Mouse (Mus musculus): ENCODE results near the gene 5031439G07Rik.

5031439G07Rik gene

DNA sequence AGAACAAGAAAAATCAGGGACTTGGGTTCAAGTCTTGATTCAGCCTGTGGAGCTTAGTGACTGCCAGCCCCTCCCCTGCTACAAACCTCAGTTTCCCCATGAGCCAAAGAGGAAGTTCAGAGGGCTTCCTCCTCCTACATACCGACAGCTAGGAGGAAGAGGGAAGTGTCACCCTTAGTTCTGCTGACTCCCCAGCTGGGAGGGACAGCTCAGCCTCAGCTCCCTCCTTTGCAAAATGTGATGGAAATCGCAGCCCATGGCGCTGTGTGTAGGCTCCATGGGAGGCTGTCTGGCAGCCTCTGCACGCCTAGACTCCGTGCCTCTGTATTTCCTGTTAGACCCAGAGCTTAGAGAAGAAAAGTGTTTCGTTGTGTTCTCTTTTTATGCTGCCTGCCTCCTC is 6.1 kb upstream of the 5031439G07Rik start:
- no peak for DNase-seq

DNA sequence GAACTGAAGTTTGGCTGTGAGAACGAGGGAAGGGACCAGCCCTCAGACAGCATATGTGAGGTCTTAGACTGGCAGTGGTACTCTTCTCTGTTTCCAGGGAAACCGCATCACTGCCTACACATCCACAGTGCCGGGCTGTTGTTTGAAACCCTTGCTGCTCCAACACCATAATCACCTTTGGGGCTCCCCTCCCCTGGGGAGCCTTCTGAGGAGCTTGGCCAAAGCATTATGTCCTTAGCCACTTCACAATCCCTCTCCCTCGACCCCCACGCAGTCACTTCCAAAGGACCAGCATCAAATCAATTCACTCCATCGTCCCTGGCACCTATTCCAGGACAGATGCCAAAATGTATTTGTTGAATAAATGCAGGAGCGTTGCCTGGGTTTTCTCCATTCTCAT is 1.4 kb upstream of the 5031439G07Rik start:
- no peak for DNase-seq

DNA sequence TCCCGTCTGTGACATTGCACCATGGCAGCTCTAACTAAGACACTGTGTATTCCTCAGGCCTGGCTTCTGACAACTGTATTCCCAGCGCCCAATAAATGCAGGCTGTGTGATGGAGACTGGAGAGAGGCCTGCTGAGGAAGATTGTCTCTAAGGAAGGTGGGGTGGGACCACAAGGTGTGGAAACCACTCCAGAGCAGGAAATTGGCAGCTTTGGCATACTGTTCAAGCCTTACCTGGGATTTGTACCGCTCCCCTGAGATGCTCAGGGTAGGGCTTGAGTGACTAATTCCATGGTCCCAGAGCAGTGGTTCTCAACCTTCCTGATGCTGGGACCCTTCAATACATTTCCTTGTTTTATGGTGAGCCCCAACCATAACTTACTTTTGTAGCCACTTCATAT is 747 bp upstream of the 5031439G07Rik start:
- DNase-seq, result no peak

DNA sequence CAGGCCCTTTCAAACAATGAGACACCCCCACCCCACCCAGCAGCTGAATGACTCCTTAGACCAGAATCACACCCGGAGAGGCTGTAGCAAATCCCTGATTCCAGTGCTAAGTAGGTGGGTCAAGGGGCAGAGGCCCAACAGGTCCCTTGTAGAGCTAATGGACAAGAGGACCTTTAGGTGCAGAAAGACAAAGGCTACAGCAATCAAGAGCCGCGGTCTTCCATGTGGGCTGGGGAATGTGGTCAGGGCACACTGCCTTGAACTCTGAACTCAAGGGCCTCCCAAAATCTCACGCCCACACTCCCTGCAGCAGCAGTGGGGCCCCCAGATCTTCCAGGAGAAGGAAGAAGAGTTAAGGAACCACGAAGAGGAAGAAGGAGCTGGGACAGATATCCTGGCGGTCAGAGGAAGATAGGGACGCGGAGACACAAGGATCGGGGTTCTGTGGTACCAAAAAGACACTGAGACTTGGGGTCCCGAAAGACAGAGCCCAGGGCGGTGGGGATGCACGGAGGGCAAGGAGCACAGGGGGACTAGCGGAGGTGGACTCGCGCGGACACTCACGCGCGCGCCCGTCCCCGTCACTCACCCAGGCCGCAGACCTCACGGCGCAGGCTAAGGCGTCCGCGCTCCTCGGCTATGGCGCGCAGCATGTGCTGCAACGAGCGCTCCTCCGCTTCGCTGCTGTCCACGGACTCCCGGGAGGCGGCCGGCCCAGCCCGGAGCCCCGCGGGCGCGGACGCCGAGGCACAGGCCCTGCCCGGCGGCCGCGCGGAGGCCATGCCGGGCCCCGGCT is 1.1 kb downstream of the 5031439G07Rik start:
- peak; percentile 45 to 49 for DNase-seq

DNA sequence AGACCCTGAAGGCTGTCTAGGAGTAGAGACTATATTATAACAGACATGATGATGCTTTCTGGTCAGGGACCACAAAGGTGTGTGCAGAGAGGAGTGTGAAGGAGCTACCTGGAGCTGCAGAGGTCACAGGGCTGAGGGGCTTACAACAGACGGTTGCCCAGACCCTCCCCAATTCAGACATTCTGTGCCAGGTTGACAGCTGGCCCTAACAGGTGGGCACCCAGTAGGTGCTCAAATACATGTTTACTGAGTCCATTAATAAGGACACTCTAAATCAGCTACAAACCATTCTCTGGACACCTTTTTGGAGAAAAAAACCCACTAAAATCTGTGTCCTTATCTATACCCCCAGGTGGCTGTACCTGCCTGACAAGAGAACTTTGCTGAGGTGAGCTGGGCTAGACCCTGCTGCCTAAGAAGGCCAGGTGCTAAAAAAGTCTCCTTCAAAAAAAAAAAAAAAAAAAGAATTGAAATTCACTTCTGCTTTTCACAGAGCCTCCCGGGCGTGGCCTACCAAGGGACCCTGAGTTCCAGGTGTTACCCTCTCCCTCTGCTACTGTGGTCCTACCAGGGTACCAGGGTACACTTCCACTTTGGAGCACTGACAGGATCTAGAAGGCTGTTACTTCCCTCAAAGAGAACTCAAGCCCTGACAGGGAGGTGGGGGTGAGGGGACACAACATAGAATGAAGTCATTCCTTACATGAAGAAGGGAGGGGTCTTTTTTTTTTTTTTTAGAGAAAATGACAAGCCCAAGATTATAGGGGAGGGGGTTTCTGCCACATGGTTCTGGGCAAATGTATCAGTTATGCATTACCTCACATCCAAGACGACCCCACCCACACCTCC is 2.0 kb downstream of the 5031439G07Rik start:
- DNase-seq, result no peak

DNA sequence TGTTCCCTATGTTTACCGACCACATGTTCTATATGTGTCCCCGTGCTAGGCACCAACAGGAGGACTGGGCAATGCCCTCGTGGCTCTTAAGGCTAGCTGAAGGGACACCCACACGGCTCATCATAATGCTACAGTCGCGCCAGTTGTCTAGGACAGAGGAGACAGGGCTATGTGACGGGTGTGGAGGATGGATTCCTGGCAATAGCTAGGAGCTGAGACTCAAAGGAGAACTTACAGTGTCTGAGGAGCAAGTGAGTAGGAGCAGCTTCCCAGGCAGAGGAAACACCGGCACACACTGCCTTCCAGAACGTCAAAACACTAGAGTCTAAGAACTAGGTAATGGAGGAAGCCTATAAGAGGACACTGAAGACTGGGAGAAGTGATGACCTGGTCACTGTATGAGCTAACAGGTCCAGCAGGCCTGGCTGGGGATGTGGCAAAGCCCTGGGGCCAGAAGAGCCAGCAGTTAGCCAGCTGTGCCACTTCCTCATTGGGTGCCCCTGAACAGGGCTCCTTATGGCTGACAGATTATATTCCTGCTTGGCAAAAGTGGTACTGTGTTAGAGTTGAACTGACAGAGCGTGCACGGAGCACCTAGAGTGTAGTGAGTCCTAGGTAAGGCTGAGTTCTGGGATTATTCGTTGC is 2.7 kb downstream of the 5031439G07Rik start:
- DNase-seq, result no peak

DNA sequence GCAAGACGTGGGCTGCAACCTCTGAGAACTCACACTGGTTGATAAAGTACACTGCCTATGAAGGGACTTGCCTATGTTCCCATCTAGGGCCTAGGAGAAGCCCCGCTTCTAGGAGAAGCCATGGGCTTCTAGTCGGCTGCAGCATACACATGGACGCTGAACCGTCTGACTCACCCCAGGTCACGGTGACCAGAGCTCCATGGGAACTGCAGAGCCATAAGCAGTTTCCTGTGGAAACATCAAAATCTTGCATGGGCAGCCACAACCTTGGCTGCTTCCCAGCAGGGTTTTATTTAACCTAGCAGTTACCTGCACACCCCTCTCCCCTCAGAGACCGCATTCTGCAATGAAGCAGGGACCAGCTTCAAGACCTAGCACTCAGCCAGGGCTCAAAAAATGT is 4.6 kb downstream of the 5031439G07Rik start:
- DNase-seq, result no peak

DNA sequence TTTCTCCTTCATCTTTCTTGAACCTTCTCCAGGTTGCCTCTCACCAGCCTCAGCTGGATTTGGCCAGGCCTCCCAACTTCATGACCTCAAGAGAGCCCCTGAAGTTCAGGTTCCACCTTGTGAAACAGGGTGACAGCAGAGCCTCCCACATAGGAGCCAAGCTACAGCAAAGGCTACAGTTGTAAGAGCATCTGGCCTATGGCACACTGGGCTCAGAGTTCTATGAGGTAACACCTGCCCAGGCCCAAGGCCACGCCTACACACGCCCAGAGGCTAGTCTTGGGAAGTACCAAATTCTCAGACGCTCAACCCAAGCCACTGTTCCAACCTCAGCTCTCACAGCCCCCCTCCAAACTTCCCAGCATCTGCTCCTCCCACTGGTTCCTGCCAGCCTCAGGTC is 5.5 kb downstream of the 5031439G07Rik start:
- DNase-seq, result no peak

DNA sequence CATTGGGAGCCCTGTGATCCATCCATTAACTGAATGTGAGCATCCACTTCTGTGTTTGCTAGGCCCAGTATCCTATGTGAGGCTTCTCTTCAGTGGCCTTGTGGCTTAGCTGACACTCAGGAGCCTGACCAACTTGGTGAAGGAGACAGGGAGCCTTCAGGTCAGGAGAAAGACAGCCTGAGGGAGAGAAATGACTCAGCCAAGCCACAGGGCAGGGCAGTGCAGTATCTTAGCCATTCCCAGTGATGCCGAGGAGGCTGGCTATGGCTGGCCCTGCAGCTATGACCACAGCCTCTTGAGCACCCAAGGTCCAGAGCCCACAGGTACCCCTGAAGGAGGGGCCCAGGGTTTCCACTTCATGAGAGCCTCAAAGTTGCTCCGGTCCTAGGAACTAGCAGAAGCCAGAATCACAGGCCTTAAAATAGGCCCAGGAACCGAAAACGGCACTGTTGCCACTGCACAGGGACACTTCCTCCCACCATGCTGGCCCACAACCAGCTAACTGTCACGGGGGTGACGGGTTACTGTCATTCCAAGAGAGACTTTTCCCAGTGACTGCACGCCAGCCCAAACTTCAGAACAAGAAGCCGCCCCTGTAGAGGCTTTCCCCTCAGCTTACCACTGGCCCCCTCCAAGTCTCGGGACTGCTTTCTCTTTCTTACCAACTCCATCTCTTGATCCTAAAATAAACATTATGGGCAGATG is 6.6 kb downstream of the 5031439G07Rik start:
- peak; percentile 18 to 29 for DNase-seq

DNA sequence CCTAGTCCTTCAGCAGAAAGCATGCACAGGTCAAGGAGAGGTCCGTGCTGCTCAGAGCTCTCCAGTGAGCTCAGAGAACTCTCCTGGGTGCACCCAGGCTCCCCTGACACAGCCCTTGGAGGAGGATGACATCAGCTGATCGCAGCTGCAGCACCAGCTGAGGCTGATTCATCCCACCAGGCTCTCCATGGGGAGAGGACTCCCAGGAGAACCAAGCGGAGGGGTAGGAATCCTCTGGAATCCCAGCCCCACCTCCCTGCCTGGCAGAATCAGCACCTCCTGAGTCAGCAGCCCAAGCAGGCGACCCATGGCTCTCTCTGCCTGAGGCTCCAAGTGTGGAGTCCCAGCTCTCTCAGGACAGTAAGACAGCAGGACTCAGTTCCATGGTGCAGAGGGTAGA is 12.6 kb downstream of the 5031439G07Rik start:
- peak in 1 of 2 experiments; percentile 23 for DNase-seq

DNA sequence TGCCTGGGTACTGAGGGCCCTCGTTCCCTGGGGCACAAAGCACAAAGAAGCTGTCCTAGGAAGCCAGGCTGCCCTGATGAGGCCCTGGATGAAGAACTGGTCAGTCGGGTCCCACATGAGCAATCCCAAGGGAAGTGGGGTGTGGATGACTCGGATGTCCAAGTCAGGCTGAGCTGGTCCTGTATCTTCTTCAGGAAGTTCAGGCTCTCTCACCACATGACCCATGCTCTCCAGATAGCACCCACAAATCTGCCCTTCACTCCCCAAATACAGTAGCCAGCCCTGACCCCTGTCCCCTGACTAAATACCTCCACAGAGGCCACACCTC is 14.8 kb downstream of the 5031439G07Rik start:
- no peak for DNase-seq

DNA sequence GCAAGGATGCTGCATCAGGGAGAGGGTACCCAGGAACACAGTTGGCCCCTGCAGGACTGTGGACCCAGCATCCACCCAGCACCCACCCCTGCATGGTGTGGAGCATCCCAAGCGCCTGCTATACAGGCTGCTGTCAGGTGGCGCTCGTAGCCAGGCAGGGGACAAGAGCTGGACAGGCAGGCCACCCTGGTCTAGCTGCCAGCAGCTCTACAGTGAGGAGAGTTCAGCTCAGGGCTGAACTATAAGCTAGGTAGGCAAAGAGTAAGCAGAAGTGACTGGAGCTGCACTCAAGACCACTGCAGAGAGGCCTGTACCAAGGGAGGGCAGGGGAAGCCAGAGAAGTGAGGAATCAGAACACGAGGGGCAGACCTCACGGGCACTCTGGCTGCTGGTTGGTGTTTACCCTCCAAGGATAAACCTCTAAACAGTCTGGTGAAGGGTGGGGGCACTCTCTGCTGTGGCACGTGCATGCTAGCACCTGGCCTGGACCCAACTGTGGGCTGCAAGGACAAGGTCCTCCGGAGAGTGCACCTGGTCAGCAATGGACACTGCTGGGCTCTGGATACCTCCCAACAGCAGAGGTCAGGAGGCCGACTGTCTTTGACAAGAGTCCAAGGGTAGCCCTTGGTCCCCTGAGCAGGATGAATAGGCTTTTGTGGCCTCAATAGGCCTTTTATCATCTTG is 15.3 kb downstream of the 5031439G07Rik start:
- no peak for DNase-seq

DNA sequence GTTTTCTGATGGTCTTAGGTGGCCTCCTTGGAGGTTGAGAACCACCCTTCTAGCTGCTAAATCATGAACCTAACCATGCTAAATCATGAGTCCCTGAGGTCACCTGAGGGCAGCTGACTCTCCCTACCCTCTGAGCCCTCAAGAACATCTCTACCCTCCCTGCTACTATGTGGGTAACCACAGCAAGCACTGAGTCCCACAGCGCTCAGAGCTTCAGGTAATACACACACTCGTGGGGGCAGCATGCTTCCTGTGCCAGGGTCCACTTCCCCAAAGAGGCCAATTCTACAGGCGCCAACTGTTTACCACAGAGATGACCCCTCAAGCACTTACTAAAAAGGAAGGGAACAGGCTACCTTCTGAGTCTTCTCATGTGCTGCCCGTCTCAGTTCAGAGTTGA is 19.8 kb downstream of the 5031439G07Rik start:
- no peak for DNase-seq

DNA sequence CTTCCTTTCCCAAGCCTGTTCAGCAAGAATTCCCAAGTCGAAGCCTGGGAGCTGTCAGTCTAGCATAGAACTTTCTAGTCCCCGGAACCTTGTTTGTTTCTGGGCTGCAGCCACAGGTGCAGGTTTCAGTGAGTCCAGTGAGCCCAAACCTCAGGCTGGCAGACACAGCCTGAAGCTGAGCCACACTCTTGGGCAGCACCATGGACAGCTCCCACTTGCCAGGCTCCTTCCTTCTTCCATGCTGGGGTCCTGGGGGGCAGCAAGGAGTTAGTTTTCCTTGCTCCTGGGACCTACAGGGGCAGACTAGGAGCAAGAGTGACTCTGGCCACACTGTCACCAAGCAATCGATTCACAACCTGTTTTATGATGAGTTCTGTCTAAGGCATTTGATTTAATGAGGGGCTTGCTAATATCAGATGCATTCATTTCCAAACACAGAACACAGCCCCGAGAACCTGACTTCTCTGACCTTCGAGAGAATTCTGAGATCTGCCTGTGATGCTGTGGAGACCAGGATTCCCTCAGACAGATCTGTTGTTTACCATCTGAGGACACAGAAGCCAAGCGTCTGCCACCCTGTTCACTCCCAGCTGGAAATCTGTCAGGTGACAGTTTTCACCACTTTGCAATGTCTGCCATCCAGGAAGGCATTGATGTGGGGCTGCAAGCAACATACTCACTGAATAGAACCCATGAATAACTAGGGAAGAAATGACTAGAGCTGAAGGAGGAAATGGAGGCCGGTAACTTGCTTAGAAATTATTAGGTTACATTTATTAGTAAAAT is 22.6 kb downstream of the 5031439G07Rik start:
- no peak for DNase-seq

DNA sequence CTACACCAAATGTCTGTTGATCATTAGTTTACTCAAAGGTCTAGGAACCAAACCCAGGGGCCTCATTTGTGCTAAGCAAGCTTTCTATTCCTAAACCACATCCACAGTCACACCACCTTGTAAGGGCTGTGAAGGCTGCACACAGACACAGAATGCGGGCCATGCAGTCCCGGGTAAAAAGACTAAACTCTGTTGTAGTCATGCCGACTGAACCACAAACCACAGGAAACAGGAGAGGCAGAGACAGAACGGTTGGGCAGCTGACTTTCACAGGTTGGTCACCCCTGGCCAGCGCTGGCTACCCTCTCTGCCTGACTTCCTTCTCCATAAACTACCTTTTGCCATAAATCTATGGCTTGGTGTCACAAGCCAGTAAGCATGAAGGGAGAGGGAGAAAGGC is 23.6 kb downstream of the 5031439G07Rik start:
- no peak for DNase-seq

DNA sequence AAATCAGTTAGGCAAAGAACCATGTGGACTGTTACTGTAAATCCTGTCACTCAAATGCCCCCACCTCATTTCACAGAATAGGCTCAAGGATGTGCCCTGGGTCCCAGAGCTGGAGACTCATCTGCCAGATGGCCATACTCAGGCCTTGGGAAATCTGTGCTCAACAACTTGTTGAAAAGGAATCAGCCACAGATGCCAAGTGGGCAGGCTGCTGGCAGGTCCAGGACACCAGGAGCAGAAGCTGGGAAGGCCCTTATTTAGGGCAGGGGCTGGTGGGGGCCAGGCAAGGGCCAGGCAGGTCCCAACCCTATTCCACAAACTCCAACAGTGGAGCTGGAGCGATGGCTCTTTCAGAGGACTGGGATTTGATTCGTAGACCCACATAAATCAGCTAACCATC is 25.8 kb downstream of the 5031439G07Rik start:
- DNase-seq, result no peak

DNA sequence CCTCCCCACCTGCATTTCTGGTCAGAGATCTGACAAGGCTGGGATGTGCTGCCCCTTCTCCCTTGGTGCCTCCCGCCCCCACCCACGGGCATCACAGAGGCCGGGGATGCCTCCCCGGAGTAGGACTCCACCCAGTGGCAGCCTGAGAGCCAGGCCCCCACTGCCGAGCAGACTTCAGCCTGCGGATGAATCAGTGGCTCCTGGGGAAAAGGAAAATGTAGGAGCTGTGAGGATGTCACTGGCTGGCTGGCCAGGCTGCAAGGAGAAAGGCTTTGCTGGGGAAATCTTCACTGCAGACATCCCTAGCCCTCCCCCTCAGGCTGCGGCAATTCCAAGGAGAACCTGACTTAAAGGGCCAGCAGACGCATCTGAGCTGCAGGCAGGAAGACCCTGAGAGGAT is 27.7 kb downstream of the 5031439G07Rik start:
- no peak for DNase-seq

DNA sequence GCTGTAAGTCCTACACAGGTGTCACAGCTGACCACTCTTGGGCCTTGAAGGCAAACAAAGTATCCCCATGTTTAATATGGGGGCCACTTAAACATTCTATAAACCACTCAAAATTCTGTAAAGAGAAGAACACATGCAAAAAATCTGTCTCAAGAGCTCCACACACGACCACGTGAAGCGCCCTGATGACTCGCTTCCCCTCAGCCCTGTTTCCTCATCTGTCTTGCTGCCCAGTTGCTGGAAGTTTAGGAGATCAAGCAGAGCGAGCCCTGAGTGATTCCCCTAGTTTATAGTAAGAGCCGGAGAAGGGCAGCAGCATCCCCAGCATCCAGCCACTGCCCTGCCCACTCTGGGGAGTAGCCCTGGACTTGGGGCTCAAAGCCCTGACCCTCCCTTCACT is 28.5 kb downstream of the 5031439G07Rik start:
- no peak for DNase-seq

DNA sequence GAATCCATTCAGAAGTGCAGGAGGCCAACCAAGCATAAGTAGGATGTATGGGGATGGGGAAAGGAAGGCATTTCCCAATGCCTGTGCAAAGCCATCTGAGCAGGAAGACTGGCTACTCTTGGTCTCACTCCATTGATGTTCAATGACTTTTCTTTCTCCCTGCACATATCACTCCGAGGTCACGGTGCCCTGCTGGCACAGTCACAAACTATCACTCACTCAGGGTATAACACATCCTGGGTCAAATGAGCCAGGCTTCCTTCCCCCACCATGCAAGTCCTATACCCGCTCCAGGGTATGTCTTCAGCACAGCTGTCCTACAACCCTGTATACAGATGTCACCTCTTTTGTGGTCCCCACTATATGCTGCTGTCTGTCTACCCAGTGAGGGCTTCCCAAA is 30.0 kb downstream of the 5031439G07Rik start:
- no peak for DNase-seq

DNA sequence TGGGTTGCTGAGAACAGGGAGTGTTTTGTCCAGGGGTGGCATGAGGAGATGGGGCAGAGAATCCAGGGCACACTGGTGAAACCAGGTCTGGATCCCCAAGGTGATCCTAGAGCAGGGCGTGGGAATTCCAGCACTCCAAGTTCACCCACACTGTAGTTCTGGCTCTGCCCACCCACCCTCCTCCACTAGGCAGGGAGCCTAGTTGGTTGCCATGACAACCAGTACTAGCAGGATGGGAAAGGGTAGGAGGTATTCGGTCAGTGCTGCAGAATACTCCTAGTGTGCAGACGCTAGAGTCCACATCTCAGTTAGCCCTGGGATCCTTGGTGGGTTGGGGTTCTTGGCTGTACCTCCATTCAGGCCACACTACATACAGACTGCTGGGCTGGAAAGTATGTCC is 30.5 kb downstream of the 5031439G07Rik start:
- no peak for DNase-seq

DNA sequence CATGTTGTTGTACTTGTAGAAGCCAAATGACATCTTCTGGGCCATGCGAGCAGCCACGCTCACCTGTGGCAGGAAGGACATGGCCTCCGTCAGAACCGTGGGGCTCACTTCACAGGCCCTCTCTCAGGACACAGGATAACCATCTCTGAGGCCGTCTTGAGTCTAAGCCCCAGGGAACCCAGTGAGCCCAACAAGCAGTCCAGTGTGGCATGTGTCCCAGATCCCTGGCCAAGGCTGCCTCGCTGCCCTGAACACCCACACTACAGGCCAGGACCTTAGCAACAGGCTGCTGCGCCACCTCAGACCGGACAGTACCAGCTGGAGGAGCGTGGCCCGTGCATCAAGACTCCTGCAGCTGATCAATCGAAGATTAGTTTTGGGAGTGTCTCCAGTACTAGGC is 35.1 kb downstream of the 5031439G07Rik start:
- DNase-seq, result no peak

DNA sequence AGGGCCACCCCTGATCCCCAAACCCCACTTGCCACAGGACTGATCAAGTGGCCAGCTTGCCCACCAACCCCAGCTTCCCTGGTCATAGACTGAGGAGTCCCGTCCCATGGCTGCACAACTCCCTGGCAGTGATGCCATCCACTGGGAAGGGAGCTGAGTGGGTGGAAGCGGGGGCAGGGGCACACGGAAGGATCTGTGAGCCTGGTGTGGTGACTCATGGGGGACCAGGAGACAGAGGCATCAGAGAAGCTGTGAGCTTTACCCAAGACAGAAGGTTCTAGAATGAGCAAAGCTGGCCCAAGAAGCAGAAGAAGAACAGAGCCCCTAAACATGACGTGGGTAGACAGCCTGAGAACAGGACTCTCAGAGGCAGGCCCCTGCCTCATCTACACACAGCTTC is 38.3 kb downstream of the 5031439G07Rik start:
- no peak for DNase-seq

Data from lung, adult 18-20 months (tissue).